Mouse (Mus musculus): Measurements from ENCODE around the gene Astn2. TPM values are rescaled to one million over a fixed set of nuclear protein-coding genes. Genes with fewer than 3 reads are reported as not detected.

The Astn2 gene
- total RNA-seq, 2 experiments from 2014 or later = 23.1 to 25.8 TPM

GRCm38 (mm10) chr4:65608112-65608511, 796.3 kb downstream of the Astn2 start:
- intact Hi-C loops (cut with DNase I) = no loop called here
- DNase-seq = no peak

- DNase-seq = no peak
- intact Hi-C loops (cut with DNase I) = no loop called here
Observed at GRCm38 (mm10) chr4:65607184-65607631, 797.2 kb downstream of the Astn2 start.

- intact Hi-C loops (cut with DNase I) = no loop called here
- DNase-seq = peak; percentile 33
Observed at GRCm38 (mm10) chr4:65605151-65605702, 799.2 kb downstream of the Astn2 start.

- intact Hi-C loops (cut with DNase I) = no loop called here
- DNase-seq = peak; percentile 100
Observed at GRCm38 (mm10) chr4:65604504-65605150, 799.8 kb downstream of the Astn2 start, which contains the start of gene Trim32. Gene Trim32 (plus strand): TSS chr4:65604986.

- intact Hi-C loops (cut with DNase I) = no loop called here
- DNase-seq = no peak
Observed at GRCm38 (mm10) chr4:65594601-65595369, 809.6 kb downstream of the Astn2 start.

- no peak for DNase-seq
Observed at GRCm38 (mm10) chr4:65589780-65590179, 814.6 kb downstream of the Astn2 start.

GRCm38 (mm10) chr4:65586947-65587346, 817.5 kb downstream of the Astn2 start:
- intact Hi-C loops (cut with DNase I) = loop anchor here (5.0 to 10.0 kb wide), 3 partner anchors 462 to 1055 kb away; partner anchors contain the start of gene Pappa
- DNase-seq = peak; percentile 46

More at GRCm38 (mm10) chr4:65589780-65590179, 814.6 kb downstream of the Astn2 start:
- intact Hi-C loops (cut with DNase I) = loop anchor here (5.0 to 10.0 kb wide), 3 partner anchors 465 to 1057 kb away; partner anchors contain the start of gene Pappa

- DNase-seq = no peak
- intact Hi-C loops (cut with DNase I) = loop anchor here (10.0 kb wide), 2 partner anchors 455 to 755 kb away; partner anchors contain the start of gene Pappa
Observed at GRCm38 (mm10) chr4:65580254-65580653, 824.2 kb downstream of the Astn2 start.

GRCm38 (mm10) chr4:65565493-65565892, 838.9 kb downstream of the Astn2 start:
- no peak for DNase-seq
- intact Hi-C loops (cut with DNase I) = no loop called here

- intact Hi-C loops (cut with DNase I) = no loop called here
- DNase-seq = no peak
Observed at GRCm38 (mm10) chr4:65548561-65548960, 855.9 kb downstream of the Astn2 start.

- no peak for DNase-seq
- intact Hi-C loops (cut with DNase I) = no loop called here
Observed at GRCm38 (mm10) chr4:65545582-65545981, 858.8 kb downstream of the Astn2 start.

- intact Hi-C loops (cut with DNase I) = no loop called here
- DNase-seq = no peak
Observed at GRCm38 (mm10) chr4:65532071-65532736, 872.2 kb downstream of the Astn2 start.

- intact Hi-C loops (cut with DNase I) = no loop called here
- peak; percentile 4 for DNase-seq
Observed at GRCm38 (mm10) chr4:65531621-65532020, 872.8 kb downstream of the Astn2 start.

GRCm38 (mm10) chr4:65530901-65531300, 873.5 kb downstream of the Astn2 start:
- DNase-seq = peak; percentile 5
- intact Hi-C loops (cut with DNase I) = no loop called here

- intact Hi-C loops (cut with DNase I) = no loop called here
- no peak for DNase-seq
Observed at GRCm38 (mm10) chr4:65508101-65508500, 896.3 kb downstream of the Astn2 start.

- no peak for DNase-seq
- intact Hi-C loops (cut with DNase I) = no loop called here
Observed at GRCm38 (mm10) chr4:65506870-65507269, 897.5 kb downstream of the Astn2 start.

- DNase-seq = peak; percentile 86
- intact Hi-C loops (cut with DNase I) = loop anchor here (10.0 kb wide), 1 partner anchor 372 kb away; the partner anchor contains the start of gene Pappa
Observed at GRCm38 (mm10) chr4:65496463-65496834, 908.0 kb downstream of the Astn2 start.

- intact Hi-C loops (cut with DNase I) = loop anchor here (10.0 kb wide), 1 partner anchor 371 kb away; the partner anchor contains the start of gene Pappa
- DNase-seq = no peak
Observed at GRCm38 (mm10) chr4:65495705-65496462, 908.5 kb downstream of the Astn2 start.

- no peak for DNase-seq
- intact Hi-C loops (cut with DNase I) = loop anchor here (10.0 kb wide), 1 partner anchor 367 kb away; the partner anchor contains the start of gene Pappa
Observed at GRCm38 (mm10) chr4:65491541-65491940, 912.9 kb downstream of the Astn2 start.

GRCm38 (mm10) chr4:65489711-65490110, 914.7 kb downstream of the Astn2 start:
- DNase-seq = no peak
- intact Hi-C loops (cut with DNase I) = loop anchor here (10.0 kb wide), 1 partner anchor 365 kb away; the partner anchor contains the start of gene Pappa
